Mouse (Mus musculus): ENCODE measurements around the gene Dnase2a. TPM values are rescaled to one million over a fixed set of nuclear protein-coding genes. Genes with fewer than 3 reads are reported as not detected.

Dnase2a gene
- total and polyA plus RNA-seq, 3 experiments, result 53.7 to 83.4 TPM; not detected in 1

GRCm38 (mm10) chr8:84944478-84945160 lies 36.3 kb downstream of the Dnase2a start:
- no peaks in the 10 kb centered on the region for H3K79me2 ChIP-seq (ENCODE audit: control insufficient read depth, insufficient read depth, low read length, poor library complexity)
- peak; percentile 84 for DNase-seq (ENCODE audit: low read depth, low spot score)
- H3K9ac ChIP-seq (ENCODE audit: control insufficient read depth, low read depth, low read length, poor library complexity, severe bottlenecking), result no peak overlapping the region
- H3K9me3 ChIP-seq (replicated peaks; ENCODE audit: insufficient read depth, low read length), result no peaks in the 10 kb centered on the region
- no peak overlapping the region for H3K27ac ChIP-seq (ENCODE audit: control insufficient read depth, low read depth, low read length)
- no peaks in the 10 kb centered on the region for H3K36me3 ChIP-seq (ENCODE audit: control insufficient read depth in 1 of 2, insufficient read depth in 2 of 2, low read length in 2 of 2)
- H3K27me3 ChIP-seq (ENCODE audit: control insufficient read depth in 1 of 2, insufficient read depth in 2 of 2, low read length in 2 of 2), result peaks cover 0 to 4% of the 10 kb centered on the region in 2 experiments
- TF ChIP-seq ZKSCAN1 (IDR thresholded peaks at IDR 0.05; ENCODE audit: low read depth, low read length), result no peak
- TF ChIP-seq ZMIZ1 (IDR thresholded peaks at IDR 0.05; ENCODE audit: low read depth, low read length), result no peak
- no peak for TF ChIP-seq RCOR1 (IDR thresholded peaks at IDR 0.05; ENCODE audit: low read depth, low read length)
- TF ChIP-seq MYB (IDR thresholded peaks at IDR 0.05; ENCODE audit: low read depth, low read length), result no peak
- no peak for TF ChIP-seq SIN3A (IDR thresholded peaks at IDR 0.05; ENCODE audit: low read length)
- no peak for TF ChIP-seq E2F4 (IDR thresholded peaks at IDR 0.05; ENCODE audit: borderline replicate concordance, low read depth, low read length)
- no peak for TF ChIP-seq BHLHE40 (IDR thresholded peaks at IDR 0.05; ENCODE audit: borderline replicate concordance, low read depth, low read length)
- TF ChIP-seq HCFC1 (IDR thresholded peaks at IDR 0.05; ENCODE audit: low read depth, low read length), result no peak
- no peak for TF ChIP-seq NELFE (IDR thresholded peaks at IDR 0.05; ENCODE audit: low read depth, low read length)
- no peak for TF ChIP-seq CHD2 (IDR thresholded peaks at IDR 0.05; ENCODE audit: low read length)
- no peak for TF ChIP-seq EP300 (IDR thresholded peaks at IDR 0.05; ENCODE audit: low read depth in 1 of 2, low read length in 2 of 2)
- TF ChIP-seq CHD1 (IDR thresholded peaks at IDR 0.05; ENCODE audit: low read depth, low read length), result no peak
- H3K4me3 ChIP-seq (ENCODE audit: control insufficient read depth in 1 of 2, insufficient read depth in 1 of 2, low read depth in 2 of 2, low read length in 2 of 2), result peak overlapping the region in 1 of 2 experiments; percentile 3; a peak in 1 of 4 replicates
- no peaks in the 10 kb centered on the region; a peak in 1 of 4 replicates for H3K4me1 ChIP-seq (ENCODE audit: control insufficient read depth in 1 of 2, insufficient read depth in 2 of 2, low read length in 2 of 2)

GRCm38 (mm10) chr8:84945235-84945632 lies 36.9 kb downstream of the Dnase2a start:
- DNase-seq (ENCODE audit: low read depth, low spot score), result no peak
- no peak overlapping the region for H3K9ac ChIP-seq (ENCODE audit: control insufficient read depth, low read depth, low read length, poor library complexity, severe bottlenecking)
- H3K27me3 ChIP-seq (ENCODE audit: control insufficient read depth in 1 of 2, insufficient read depth in 2 of 2, low read length in 2 of 2), result peaks cover 0 to 4% of the 10 kb centered on the region in 2 experiments
- no peak for TF ChIP-seq SIN3A (IDR thresholded peaks at IDR 0.05; ENCODE audit: low read length)
- peak; percentile 64 for TF ChIP-seq NRF1 (IDR thresholded peaks at IDR 0.05; ENCODE audit: insufficient read depth, low read depth, low read length, poor library complexity, severe bottlenecking)
- no peak overlapping the region for H3K27ac ChIP-seq (ENCODE audit: control insufficient read depth, low read depth, low read length)
- no peaks in the 10 kb centered on the region for H3K9me3 ChIP-seq (replicated peaks; ENCODE audit: insufficient read depth, low read length)
- H3K4me1 ChIP-seq (ENCODE audit: control insufficient read depth in 1 of 2, insufficient read depth in 2 of 2, low read length in 2 of 2), result no peaks in the 10 kb centered on the region; a peak in 1 of 4 replicates
- no peak overlapping the region for H3K4me3 ChIP-seq (ENCODE audit: control insufficient read depth in 1 of 2, insufficient read depth in 1 of 2, low read depth in 2 of 2, low read length in 2 of 2)
- no peaks in the 10 kb centered on the region for H3K79me2 ChIP-seq (ENCODE audit: control insufficient read depth, insufficient read depth, low read length, poor library complexity)
- H3K36me3 ChIP-seq (ENCODE audit: control insufficient read depth in 1 of 2, insufficient read depth in 2 of 2, low read length in 2 of 2), result no peaks in the 10 kb centered on the region
